Mouse (Mus musculus): ENCODE results near the gene Ttc22.

GRCm38 (mm10) chr4:106665269-106665668 is 43.0 kb downstream of the Ttc22 start:
- TF ChIP-seq CTCF (IDR thresholded peaks at IDR 0.05; ENCODE audit: control insufficient read depth, insufficient read depth, insufficient read length) (no peak), CEBPB (IDR thresholded peaks at IDR 0.05; ENCODE audit: low read depth) (no peak), MYOG (IDR thresholded peaks at IDR 0.05; ENCODE audit: control insufficient read depth, extremely low read depth, insufficient read length) (no peak), MAX (IDR thresholded peaks at IDR 0.05) (no peak)

Measured in C2C12 (cell line).